Mouse (Mus musculus): ENCODE data around the gene Vmn1r9. TPM values are rescaled to one million over a fixed set of nuclear protein-coding genes. Genes with fewer than 3 reads are reported as not detected.
A peak's percentile ranks its signal among the peaks of the same experiment; 100 is the strongest.
"Not testable (repeated sequence)": the region's sequence is repeated elsewhere in the genome, so short reads cannot be mapped to it uniquely, and the experiment has no call there.

Gene Vmn1r9
- not detected in 2 replicates for polyA plus RNA-seq (2015; fragmentation: Nextera tagmentation; extraction: Ambion mirVana)

GRCm38 (mm10) chr6:57066487-57066886, at the start of gene Vmn1r9:
Vmn1r9 (plus strand) TSS chr6:57066787.
- Histone ChIP-seq H3K4me2 (ENCODE audit: low read depth, low read length) (no peak within 1 kb of the TSS), H3K4me3 (ENCODE audit: low read depth, low read length) (no peak within 1 kb of the TSS), H3K36me3 (replicated peaks; ENCODE audit: insufficient read depth, low read length) (no peaks in the 10 kb centered on the region), H3K27me3 (ENCODE audit: insufficient read depth, low read length) (no peaks in the 10 kb centered on the region), H3K9me3 (ENCODE audit: low read length) (no peaks in the 10 kb centered on the region), H3K27ac (ENCODE audit: low read depth) (no peak within 1 kb of the TSS), H3K9ac (replicated peaks) (no peak within 1 kb of the TSS), H3K4me1 (ENCODE audit: insufficient read depth) (no peaks in the 10 kb centered on the region)
- WGBS (ENCODE audit: insufficient replicate concordance): 69% methylated on average over 2 of the region's 2 CpGs
- TF ChIP-seq EP300 (IDR thresholded peaks at IDR 0.05; ENCODE audit: low read depth) (no peak), CTCF (IDR thresholded peaks at IDR 0.05; ENCODE audit: low read depth) (no peak)
- ATAC-seq (no peak), DNase-seq (no peak)

GRCm38 (mm10) chr6:57025224-57025623, 41.4 kb upstream of the Vmn1r9 start, which contains the start of gene Vmn1r7:
Vmn1r7 (minus strand) TSS chr6:57025324.
- not testable (repeated sequence) for H3K27me3 ChIP-seq (ENCODE audit: insufficient read depth, low read length); H3K4me2 ChIP-seq (ENCODE audit: low read depth, low read length); H3K27ac ChIP-seq (ENCODE audit: low read depth); ATAC-seq; H3K4me3 ChIP-seq (ENCODE audit: low read depth, low read length); DNase-seq; H3K4me1 ChIP-seq (ENCODE audit: insufficient read depth); H3K9me3 ChIP-seq (ENCODE audit: low read length); H3K36me3 ChIP-seq (replicated peaks; ENCODE audit: insufficient read depth, low read length); H3K9ac ChIP-seq (replicated peaks)
- WGBS (ENCODE audit: insufficient replicate concordance): 63% methylated on average over 2 of the region's 2 CpGs

GRCm38 (mm10) chr6:57031984-57032383, 34.6 kb upstream of the Vmn1r9 start, which contains the start of gene Vmn1r8:
Vmn1r8 (plus strand) TSS chr6:57032284.
- Histone ChIP-seq H3K27ac (ENCODE audit: low read depth) (no peak within 1 kb of the TSS), H3K9ac (replicated peaks) (no peak within 1 kb of the TSS), H3K36me3 (replicated peaks; ENCODE audit: insufficient read depth, low read length) (no peaks in the 10 kb centered on the region), H3K4me1 (ENCODE audit: insufficient read depth) (no peaks in the 10 kb centered on the region), H3K9me3 (ENCODE audit: low read length) (no peaks in the 10 kb centered on the region), H3K27me3 (ENCODE audit: insufficient read depth, low read length) (no peaks in the 10 kb centered on the region), H3K4me3 (ENCODE audit: low read depth, low read length) (no peak within 1 kb of the TSS), H3K4me2 (ENCODE audit: low read depth, low read length) (no peak within 1 kb of the TSS)
- no peak for TF ChIP-seq EP300 (IDR thresholded peaks at IDR 0.05; ENCODE audit: low read depth)
- no peak for TF ChIP-seq CTCF (IDR thresholded peaks at IDR 0.05; ENCODE audit: low read depth)
- ATAC-seq (no peak), DNase-seq (no peak)

GRCm38 (mm10) chr6:57034674-57035073, 31.9 kb upstream of the Vmn1r9 start:
- H3K9ac ChIP-seq (replicated peaks): no peak overlapping the region
- H3K36me3 ChIP-seq (replicated peaks; ENCODE audit: insufficient read depth, low read length): no peaks in the 10 kb centered on the region
- no peak overlapping the region for H3K27ac ChIP-seq (ENCODE audit: low read depth)
- H3K9me3 ChIP-seq (ENCODE audit: low read length): no peaks in the 10 kb centered on the region
- no peak for ATAC-seq
- no peak overlapping the region for H3K4me2 ChIP-seq (ENCODE audit: low read depth, low read length)
- H3K4me3 ChIP-seq (ENCODE audit: low read depth, low read length): no peak overlapping the region
- no peak for DNase-seq
- no peaks in the 10 kb centered on the region for H3K27me3 ChIP-seq (ENCODE audit: insufficient read depth, low read length)
- WGBS (ENCODE audit: insufficient replicate concordance): 74% methylated on average over 2 of the region's 2 CpGs
- no peaks in the 10 kb centered on the region for H3K4me1 ChIP-seq (ENCODE audit: insufficient read depth)
- TF ChIP-seq EP300 (IDR thresholded peaks at IDR 0.05; ENCODE audit: low read depth): no peak
- no peak for TF ChIP-seq CTCF (IDR thresholded peaks at IDR 0.05; ENCODE audit: low read depth)

GRCm38 (mm10) chr6:57063730-57064129, 2.9 kb upstream of the Vmn1r9 start:
- Histone ChIP-seq H3K4me3 (ENCODE audit: low read depth, low read length) (no peak overlapping the region), H3K27ac (ENCODE audit: low read depth) (no peak overlapping the region), H3K9ac (replicated peaks) (no peak overlapping the region), H3K27me3 (ENCODE audit: insufficient read depth, low read length) (no peaks in the 10 kb centered on the region), H3K36me3 (replicated peaks; ENCODE audit: insufficient read depth, low read length) (no peaks in the 10 kb centered on the region), H3K4me2 (ENCODE audit: low read depth, low read length) (no peak overlapping the region), H3K9me3 (ENCODE audit: low read length) (no peaks in the 10 kb centered on the region), H3K4me1 (ENCODE audit: insufficient read depth) (no peaks in the 10 kb centered on the region)
- ATAC-seq (no peak), DNase-seq (no peak)
- peak; percentile 31 for TF ChIP-seq CTCF (IDR thresholded peaks at IDR 0.05; ENCODE audit: low read depth)
- no peak for TF ChIP-seq EP300 (IDR thresholded peaks at IDR 0.05; ENCODE audit: low read depth)

- WGBS (ENCODE audit: insufficient replicate concordance): 70% methylated on average over 1 of the region's 1 CpGs
- Histone ChIP-seq H3K9ac (replicated peaks) (no peak overlapping the region), H3K27me3 (ENCODE audit: insufficient read depth, low read length) (no peaks in the 10 kb centered on the region)
Observed at GRCm38 (mm10) chr6:57106358-57106757, 39.8 kb downstream of the Vmn1r9 start.

GRCm38 (mm10) chr6:57109154-57109553, 42.6 kb downstream of the Vmn1r9 start, which contains the start of gene Vmn1r10:
Vmn1r10 (plus strand) TSS chr6:57109454.
- Histone ChIP-seq H3K4me2 (ENCODE audit: low read depth, low read length) (no peak within 1 kb of the TSS), H3K4me3 (ENCODE audit: low read depth, low read length) (no peak within 1 kb of the TSS), H3K9ac (replicated peaks) (no peak within 1 kb of the TSS), H3K4me1 (ENCODE audit: insufficient read depth) (no peaks in the 10 kb centered on the region), H3K27me3 (ENCODE audit: insufficient read depth, low read length) (no peaks in the 10 kb centered on the region), H3K27ac (ENCODE audit: low read depth) (no peak within 1 kb of the TSS), H3K36me3 (replicated peaks; ENCODE audit: insufficient read depth, low read length) (no peaks in the 10 kb centered on the region), H3K9me3 (ENCODE audit: low read length) (no peaks in the 10 kb centered on the region)
- ATAC-seq (no peak), DNase-seq (no peak)
- TF ChIP-seq EP300 (IDR thresholded peaks at IDR 0.05; ENCODE audit: low read depth) (no peak), CTCF (IDR thresholded peaks at IDR 0.05; ENCODE audit: low read depth) (no peak)
- 66% methylated on average over 3 of the region's 3 CpGs for WGBS (ENCODE audit: insufficient replicate concordance)

More at GRCm38 (mm10) chr6:57106358-57106757, 39.8 kb downstream of the Vmn1r9 start:
- Histone ChIP-seq H3K4me3 (ENCODE audit: low read depth, low read length) (no peak overlapping the region), H3K36me3 (replicated peaks; ENCODE audit: insufficient read depth, low read length) (no peaks in the 10 kb centered on the region), H3K4me2 (ENCODE audit: low read depth, low read length) (no peak overlapping the region), H3K9me3 (ENCODE audit: low read length) (no peaks in the 10 kb centered on the region), H3K4me1 (ENCODE audit: insufficient read depth) (no peaks in the 10 kb centered on the region), H3K27ac (ENCODE audit: low read depth) (no peak overlapping the region)
- ATAC-seq (no peak), DNase-seq (no peak)
- TF ChIP-seq EP300 (IDR thresholded peaks at IDR 0.05; ENCODE audit: low read depth): no peak
- TF ChIP-seq CTCF (IDR thresholded peaks at IDR 0.05; ENCODE audit: low read depth): peak; percentile 40

Other genes starting within 250 kb of the Vmn1r9 start
- 16.3 and 17.9 TPM in 2 replicates for gene Fkbp9, start 234.7 kb upstream of the Vmn1r9 start, polyA plus RNA-seq (2015; fragmentation: Nextera tagmentation; extraction: Ambion mirVana)
- 113 and 127 TPM in 2 replicates for gene Nt5c3, start 142.9 kb upstream of the Vmn1r9 start, polyA plus RNA-seq (2015; fragmentation: Nextera tagmentation; extraction: Ambion mirVana)
- 0.25 and 0.26 TPM in 2 replicates for gene Vmn1r4, start 142.8 kb upstream of the Vmn1r9 start, polyA plus RNA-seq (2015; fragmentation: Nextera tagmentation; extraction: Ambion mirVana)
- not detected in 2 replicates for gene Vmn1r5, start 96.5 kb upstream of the Vmn1r9 start, polyA plus RNA-seq (2015; fragmentation: Nextera tagmentation; extraction: Ambion mirVana)
- not detected in 2 replicates for gene Vmn1r6, start 69.5 kb upstream of the Vmn1r9 start, polyA plus RNA-seq (2015; fragmentation: Nextera tagmentation; extraction: Ambion mirVana)
- not detected in 2 replicates for gene Vmn1r7, start 41.5 kb upstream of the Vmn1r9 start, polyA plus RNA-seq (2015; fragmentation: Nextera tagmentation; extraction: Ambion mirVana)
- gene Vmn1r8, start 34.5 kb upstream of the Vmn1r9 start, polyA plus RNA-seq (2015; fragmentation: Nextera tagmentation; extraction: Ambion mirVana): not detected in 2 replicates
- not detected in 2 replicates for gene Vmn1r10, start 42.7 kb downstream of the Vmn1r9 start, polyA plus RNA-seq (2015; fragmentation: Nextera tagmentation; extraction: Ambion mirVana)
- not detected in 2 replicates for gene Vmn1r11, start 66.7 kb downstream of the Vmn1r9 start, polyA plus RNA-seq (2015; fragmentation: Nextera tagmentation; extraction: Ambion mirVana)
- not detected in 2 replicates for gene Vmn1r12, start 90.1 kb downstream of the Vmn1r9 start, polyA plus RNA-seq (2015; fragmentation: Nextera tagmentation; extraction: Ambion mirVana)
- gene Vmn1r13, start 136.5 kb downstream of the Vmn1r9 start, polyA plus RNA-seq (2015; fragmentation: Nextera tagmentation; extraction: Ambion mirVana): not detected in 2 replicates
- gene Vmn1r14, start 164.9 kb downstream of the Vmn1r9 start, polyA plus RNA-seq (2015; fragmentation: Nextera tagmentation; extraction: Ambion mirVana): not detected in 2 replicates
- gene Vmn1r15, start 191.2 kb downstream of the Vmn1r9 start, polyA plus RNA-seq (2015; fragmentation: Nextera tagmentation; extraction: Ambion mirVana): not detected in 2 replicates